15 mouse cellular contexts compared by ENCODE assay signal in genomic region chr14:120341912-120342311, GRCm38 (mm10).
DNase-seq lines count a peak whose midpoint lies in the region; ATAC-seq and TF ChIP-seq lines count a peak whose summit lies in the region.
"Had no signal": no experiment of that assay in that cellular context is flagged by ENCODE, and none has a peak within 500 bp of the region (broad histone marks: within the 10 kb centered on the region; RNA-seq: fewer than 3 reads in every experiment).

No protein-coding gene starts in this region.

- no peak for TF ChIP-seq EP300 in heart, postnatal 0 days (IDR thresholded peaks at IDR 0.05; ENCODE audit: low read depth)

- DNase-seq in heart, postnatal 0 days (ENCODE audit: low spot score) = no peak
- no peak for DNase-seq in heart, postnatal 36 days
- DNase-seq in MN1 (ENCODE audit: low spot score) = peak; percentile 42
- DNase-seq in kidney, adult 8-10 months = no peak
- DNase-seq in spleen, postnatal 36 days (ENCODE audit: low spot score in 2 of 2) = no peak
- no peak for DNase-seq in left cerebral cortex, postnatal 25 days (ENCODE audit: low spot score in 2 of 2)
- DNase-seq: cerebellum, adult 9-10 months; kidney, postnatal 14 days had no signal

- H3K4me1 ChIP-seq in heart, postnatal 0 days (ENCODE audit: control insufficient read depth, insufficient read depth) = peaks cover 36% of the 10 kb centered on the region
- H3K4me1 ChIP-seq: liver, embryonic 15.5 days had no signal

- no peak for TF ChIP-seq CTCF in heart, postnatal 0 days (IDR thresholded peaks at IDR 0.05; ENCODE audit: low read depth)

- H3K27me3 ChIP-seq in heart, postnatal 0 days (ENCODE audit: control insufficient read depth, insufficient read depth, low read length) = no peaks in the 10 kb centered on the region
- H3K27me3 ChIP-seq: forebrain, embryonic 13.5 days; liver, embryonic 15.5 days; midbrain, embryonic 12.5 days; neural tube, embryonic 13.5 days had no signal

- 0 out of 2 replicates have a peak, but pooled peaks cover 5% of the 10 kb centered on the region for H3K9me3 ChIP-seq in heart, postnatal 0 days (replicated peaks; ENCODE audit: control insufficient read depth, low read length)
- H3K9me3 ChIP-seq: liver, embryonic 15.5 days had no signal

- H3K4me3 ChIP-seq in heart, postnatal 0 days (ENCODE audit: low read depth, low read length) = no peak overlapping the region
- H3K4me3 ChIP-seq: forebrain, embryonic 13.5 days; liver, embryonic 15.5 days; midbrain, embryonic 12.5 days; neural tube, embryonic 13.5 days had no signal

- no peak overlapping the region for H3K9ac ChIP-seq in heart, postnatal 0 days (replicated peaks; ENCODE audit: low read depth, low read length)
- H3K9ac ChIP-seq: forebrain, embryonic 13.5 days; liver, embryonic 15.5 days; midbrain, embryonic 12.5 days; neural tube, embryonic 13.5 days had no signal

- ATAC-seq in heart, postnatal 0 days (ENCODE audit: insufficient read depth, low read depth) = peak; percentile 39; the same call in 1 of the 2 replicates
- peak; percentile 64 for ATAC-seq in common myeloid progenitor, adult 5-6 weeks (replicated peaks; ENCODE audit: low read depth, poor library complexity, severe bottlenecking)
- peak; percentile 91 for ATAC-seq in megakaryocyte progenitor cell, adult 5-6 weeks (replicated peaks; ENCODE audit: poor library complexity)
- ATAC-seq: forebrain, embryonic 13.5 days; hindbrain, postnatal 0 days had no signal

- intact Hi-C loops in heart, postnatal 36 days (cut with DNase I) = no loop called here
- intact Hi-C loops in left cerebral cortex, postnatal 25 days (cut with DNase I) = no loop called here

- H3K36me3 ChIP-seq in heart, postnatal 0 days (replicated peaks; ENCODE audit: control insufficient read depth, insufficient read depth, low read length) = peaks cover 11% of the 10 kb centered on the region
- H3K36me3 ChIP-seq: liver, embryonic 15.5 days; midbrain, embryonic 12.5 days had no signal

- 0 out of 2 replicates have a peak overlapping the region, but pooled peaks have one; percentile 17 for H3K27ac ChIP-seq in heart, postnatal 0 days (ENCODE audit: low read depth)
- H3K27ac ChIP-seq: forebrain, embryonic 13.5 days; hindbrain, postnatal 0 days; liver, embryonic 15.5 days; midbrain, embryonic 12.5 days; neural tube, embryonic 13.5 days had no signal

- WGBS in heart, postnatal 0 days = 53% methylated on average over 6 of the region's 6 CpGs

- no peak overlapping the region for H3K4me2 ChIP-seq in heart, postnatal 0 days (ENCODE audit: low read depth, low read length)
- H3K4me2 ChIP-seq: forebrain, embryonic 13.5 days; liver, embryonic 15.5 days; midbrain, embryonic 12.5 days; neural tube, embryonic 13.5 days had no signal

Comparison
In these comparisons a context has a peak if more than half of its experiments do, and no peak if none do; other contexts are left out.
1. ATAC-seq: peak in every context shown above with its lines; median percentile 91 in megakaryocyte progenitor cell, adult 5-6 weeks; 64 in common myeloid progenitor, adult 5-6 weeks; 39 in heart, postnatal 0 days.